Mouse (Mus musculus) lung, adult 2 months (tissue): ENCODE measurements around the gene Bend7.

Experiments used
- CTCF ChIP-seq: fragments of 200-500 bp; IDR thresholded peaks from 2 replicates; pipeline ENCODE4 v1.5.1; 2011; ENCODE audit warnings: mild to moderate bottlenecking, low read length, control low read depth; ENCODE audit not compliant: insufficient read depth
- POLR2A ChIP-seq: fragments of 200-500 bp; IDR thresholded peaks from 2 replicates; pipeline ENCODE4 v1.6.1; 2011; ENCODE audit warnings: low read depth, mild to moderate bottlenecking, control low read depth, low read length, borderline replicate concordance; ENCODE audit errors: extremely low read depth

DNA sequence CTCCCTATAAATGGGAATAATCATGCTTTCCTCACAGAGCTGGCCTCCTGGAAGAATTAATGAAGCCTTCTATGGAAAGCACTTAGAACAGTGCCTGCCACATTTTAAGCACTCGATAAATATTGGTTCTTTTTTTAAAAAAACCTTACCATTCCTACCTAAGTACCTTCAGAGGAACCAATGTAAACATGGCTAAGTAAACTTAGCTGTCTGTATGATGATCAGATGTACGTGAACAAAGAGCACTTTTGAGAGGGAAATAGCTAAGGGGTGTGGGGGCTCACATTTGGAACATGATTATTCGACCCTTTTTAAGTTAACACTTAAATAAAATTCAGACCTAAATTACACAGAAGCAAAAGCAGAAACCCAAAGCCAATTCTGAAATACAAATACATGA, 39.6 kb downstream of the Bend7 start:
- no peak for TF ChIP-seq CTCF
- TF ChIP-seq POLR2A: no peak
